Mouse (Mus musculus) hindbrain, embryonic 11.5 days (tissue): Measurements from ENCODE around the gene Zbtb46. TPM values are rescaled to one million over a fixed set of nuclear protein-coding genes. Genes with fewer than 3 reads are reported as not detected.

ENCODE experiments used
- ATAC-seq: fragments of 200-750 bp; cut with Nextera tagmentation; 2 replicates; pipeline ENCODE4 v1.8.0; 2017; ENCODE audit warnings: mild to moderate bottlenecking, moderate TSS enrichment, moderate library complexity; ENCODE audit not compliant: low FRiP score
- DNase-seq: peaks from one replicate; pipeline ENCODE4 v3.0.0-alpha.2; 2015; ENCODE audit warnings: low spot score
- H3K27ac ChIP-seq: fragments of 300-500 bp; sonication (generic); 2 replicates; pipeline ENCODE4 v1.5.1; 2014; ENCODE audit warnings: mild to moderate bottlenecking, low read depth, low read length
- H3K27me3 ChIP-seq: fragments of 300-500 bp; sonication (generic); 2 replicates; pipeline ENCODE4 v1.6.1; 2014; ENCODE audit warnings: mild to moderate bottlenecking, low read length, moderate library complexity, mixed read lengths; ENCODE audit not compliant: control insufficient read depth, insufficient read depth
- H3K36me3 ChIP-seq: fragments of 300-500 bp; sonication (generic); 2 replicates; pipeline ENCODE4 v1.6.1; 2014; ENCODE audit warnings: mild to moderate bottlenecking, low read length, moderate library complexity, mixed read lengths; ENCODE audit not compliant: control insufficient read depth, insufficient read depth
- H3K4me1 ChIP-seq: fragments of 300-500 bp; sonication (generic); replicated peaks from 2 replicates; pipeline ENCODE4 v1.6.1; 2014; ENCODE audit warnings: low read length, mixed read lengths; ENCODE audit not compliant: control insufficient read depth, insufficient read depth
- H3K4me2 ChIP-seq: fragments of 300-500 bp; sonication (generic); replicated peaks from 2 replicates; pipeline ENCODE4 v1.6.1; 2014; ENCODE audit warnings: mild to moderate bottlenecking, low read depth, low read length
- H3K4me3 ChIP-seq: fragments of 300-500 bp; sonication (generic); 2 replicates; pipeline ENCODE4 v1.5.1; 2014; ENCODE audit warnings: low read depth, low read length
- H3K9ac ChIP-seq: fragments of 300-500 bp; sonication (generic); 2 replicates; pipeline ENCODE4 v1.6.1; 2014; ENCODE audit warnings: low read depth, low read length
- H3K9me3 ChIP-seq: fragments of 300-500 bp; sonication (generic); 2 replicates; pipeline ENCODE4 v1.6.1; 2016; ENCODE audit warnings: low read length; ENCODE audit not compliant: control insufficient read depth
- WGBS: fragments of 180-500 bp; shearing (Covaris S2); extraction: QIAGEN DNeasy Blood & Tissue Kit; methylation state at CpG from one replicate; pipeline ENCODE4 v1.1.7; 2014; 5-methylcytosine and 5-hydroxymethylcytosine counted together
- polyA plus RNA-seq: library from polyadenylated mRNA; unstranded; fragments of >200 nt; fragmentation: Nextera tagmentation; extraction: Ambion mirVana; gene quantifications from 2 replicates; pipeline ENCODE4 v1.2.1, GENCODE M21; 2014

Zbtb46 gene
- polyA plus RNA-seq, 1 experiment from 2014 or later, result 15.6 TPM

DNA sequence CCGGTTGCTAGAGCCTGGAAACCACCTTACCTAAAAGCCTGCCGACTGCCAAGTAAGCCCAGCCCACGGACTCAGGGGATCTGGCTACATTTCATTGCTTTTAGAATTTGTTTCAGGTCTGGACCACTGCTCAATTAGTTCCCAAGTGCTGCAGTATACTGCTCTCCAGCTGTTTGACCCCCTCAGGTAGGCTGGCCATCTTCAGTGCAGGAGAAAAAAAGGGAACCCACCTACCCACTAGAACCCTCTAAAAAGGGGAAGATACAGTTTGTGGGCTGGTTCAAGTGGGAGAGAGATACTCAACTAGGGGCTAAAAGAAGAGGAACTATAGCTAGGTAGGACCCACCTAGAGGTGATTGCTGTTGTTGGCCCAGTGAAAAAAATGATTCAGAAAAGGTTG, 33.0 kb upstream of the Zbtb46 start:
- H3K4me3 ChIP-seq, result no peak overlapping the region
- WGBS, result 48% methylated on average over 3 of the region's 3 CpGs
- no peak overlapping the region for H3K4me2 ChIP-seq
- no peaks in the 10 kb centered on the region for H3K9me3 ChIP-seq
- H3K27me3 ChIP-seq, result no peaks in the 10 kb centered on the region
- DNase-seq (no peak), ATAC-seq (no peak)
- H3K9ac ChIP-seq, result no peak overlapping the region
- H3K27ac ChIP-seq, result no peak overlapping the region
- no peaks in the 10 kb centered on the region for H3K36me3 ChIP-seq
- H3K4me1 ChIP-seq, result peaks cover 4% of the 10 kb centered on the region; the same call in 1 of the 2 replicates

DNA sequence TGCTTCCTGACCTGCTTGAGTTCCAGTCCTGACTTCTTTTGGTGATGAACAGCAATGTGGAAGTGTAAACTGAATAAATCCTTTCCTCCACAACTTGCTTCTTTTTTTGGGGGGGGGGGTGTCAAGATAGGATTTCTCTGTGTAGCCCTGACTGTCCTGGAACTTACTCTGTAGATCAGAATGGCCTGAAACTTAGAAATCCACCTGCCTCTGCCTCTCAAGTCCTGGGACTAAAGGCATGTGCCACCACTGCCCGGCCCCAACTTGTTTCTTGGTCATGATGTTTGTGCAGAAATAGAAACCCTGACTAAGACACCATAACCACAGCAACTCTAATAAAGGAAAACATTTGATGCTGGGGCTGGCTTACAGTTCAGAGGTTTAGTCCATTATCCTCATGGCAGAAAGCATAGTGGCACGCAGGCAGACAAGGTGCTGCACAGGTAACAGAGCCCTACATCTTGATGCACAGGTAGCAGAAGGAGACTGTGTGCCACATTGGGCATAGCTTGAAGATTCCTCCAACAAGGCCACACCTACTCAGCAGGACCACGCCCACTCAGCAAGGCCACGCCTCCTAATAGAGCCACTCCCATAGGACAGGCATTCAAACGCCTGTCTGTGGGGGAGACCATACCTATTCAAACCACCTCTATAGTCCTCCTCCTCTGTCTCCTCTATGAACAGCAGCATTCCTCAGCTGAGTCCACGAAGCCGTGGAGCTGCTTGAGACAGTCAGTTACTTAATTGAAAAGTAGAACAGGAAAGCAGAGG, 32.4 kb upstream of the Zbtb46 start:
- no peaks in the 10 kb centered on the region for H3K9me3 ChIP-seq

DNA sequence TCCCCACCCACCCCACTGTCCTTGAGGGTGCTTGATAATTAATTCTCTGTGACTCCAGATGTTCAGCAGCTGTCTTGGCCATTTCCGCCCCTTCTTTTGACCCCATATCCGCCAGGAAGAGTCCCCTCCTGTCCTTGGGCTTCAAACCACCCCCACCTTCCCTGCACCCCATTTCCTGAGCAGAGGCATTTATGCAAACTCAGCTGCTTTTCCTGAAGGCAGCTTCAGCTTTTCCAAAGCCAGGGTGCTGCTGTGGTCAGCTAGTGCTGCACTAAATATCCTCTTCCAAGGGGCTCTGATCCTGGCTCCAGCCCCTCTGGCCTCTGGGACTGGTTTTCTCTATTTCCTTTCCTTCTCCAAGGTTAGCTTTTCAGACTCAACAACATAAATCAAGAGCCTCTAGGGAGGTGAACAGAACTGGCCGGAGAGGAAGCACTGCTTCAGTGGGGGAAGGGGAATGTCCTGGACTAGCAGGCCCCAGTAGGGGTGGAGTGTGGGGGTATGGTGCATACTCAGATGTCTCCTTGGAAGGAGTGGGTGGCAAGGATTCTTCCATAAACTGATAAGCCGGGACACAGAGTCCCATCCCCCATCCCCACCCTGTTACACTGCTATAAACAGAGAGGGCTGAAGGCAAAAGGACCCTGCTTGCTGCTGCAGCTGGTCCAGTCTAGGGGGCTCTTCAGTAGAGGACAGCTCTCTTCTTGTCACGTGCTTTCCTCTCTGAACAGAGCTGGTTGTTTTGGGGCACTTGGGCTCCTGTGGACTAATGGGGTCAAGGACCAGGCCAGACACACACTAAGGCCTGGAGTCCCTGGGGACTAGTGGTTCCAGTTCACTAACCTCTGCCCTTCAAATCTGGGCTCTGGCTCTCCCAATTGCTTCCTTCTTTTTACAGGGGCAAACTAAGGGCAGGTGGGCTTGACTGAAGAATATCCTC, 28.4 kb upstream of the Zbtb46 start:
- H3K9ac ChIP-seq, result no peak overlapping the region
- no peaks in the 10 kb centered on the region for H3K9me3 ChIP-seq
- H3K27me3 ChIP-seq, result no peaks in the 10 kb centered on the region
- H3K4me2 ChIP-seq, result no peak overlapping the region
- H3K4me3 ChIP-seq, result no peak overlapping the region
- DNase-seq (peak; percentile 31), ATAC-seq (0 out of 2 replicates have a peak, but pooled peaks have one; percentile 43)
- WGBS, result 31% methylated on average over 5 of the region's 5 CpGs
- H3K36me3 ChIP-seq, result no peaks in the 10 kb centered on the region
- peaks cover 4% of the 10 kb centered on the region; the same call in 1 of the 2 replicates for H3K4me1 ChIP-seq
- H3K27ac ChIP-seq, result peak overlapping the region; percentile 47

More for the DNA sequence above, 32.4 kb upstream of the Zbtb46 start:
- 25% methylated on average over 7 of the region's 7 CpGs for WGBS
- no peak overlapping the region for H3K4me2 ChIP-seq
- no peak overlapping the region for H3K9ac ChIP-seq
- no peaks in the 10 kb centered on the region for H3K36me3 ChIP-seq
- H3K4me3 ChIP-seq, result no peak overlapping the region
- no peak overlapping the region for H3K27ac ChIP-seq
- H3K27me3 ChIP-seq, result no peaks in the 10 kb centered on the region
- peaks cover 4% of the 10 kb centered on the region; the same call in 1 of the 2 replicates for H3K4me1 ChIP-seq
- ATAC-seq (no peak), DNase-seq (peak; percentile 15)

DNA sequence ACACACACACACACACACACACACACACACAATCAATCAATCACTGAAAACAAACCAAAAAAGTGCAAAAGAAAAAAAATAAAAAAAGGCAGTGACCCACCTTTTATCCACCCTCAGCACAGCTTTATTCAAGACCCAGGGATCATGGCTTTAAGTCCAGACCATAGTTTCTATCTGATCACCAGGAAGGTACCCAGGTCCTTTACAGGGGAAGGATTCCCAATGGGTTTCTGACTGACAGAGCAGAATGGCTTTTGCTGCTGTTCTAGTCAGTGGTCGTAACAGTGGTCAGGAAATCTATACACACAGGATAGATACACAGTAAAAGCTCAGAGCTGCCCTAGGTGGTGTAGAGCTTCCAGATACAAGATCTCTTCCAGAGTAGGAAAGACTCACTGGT, 26.5 kb upstream of the Zbtb46 start:
- H3K4me1 ChIP-seq, result peaks cover 4% of the 10 kb centered on the region; the same call in 1 of the 2 replicates
- no peaks in the 10 kb centered on the region for H3K36me3 ChIP-seq
- DNase-seq (no peak), ATAC-seq (no peak)
- no peaks in the 10 kb centered on the region for H3K27me3 ChIP-seq
- H3K4me3 ChIP-seq, result no peak overlapping the region
- no peak overlapping the region for H3K9ac ChIP-seq
- H3K9me3 ChIP-seq, result no peaks in the 10 kb centered on the region
- 33% methylated on average over 1 of the region's 1 CpGs for WGBS
- no peak overlapping the region for H3K4me2 ChIP-seq
- no peak overlapping the region for H3K27ac ChIP-seq

DNA sequence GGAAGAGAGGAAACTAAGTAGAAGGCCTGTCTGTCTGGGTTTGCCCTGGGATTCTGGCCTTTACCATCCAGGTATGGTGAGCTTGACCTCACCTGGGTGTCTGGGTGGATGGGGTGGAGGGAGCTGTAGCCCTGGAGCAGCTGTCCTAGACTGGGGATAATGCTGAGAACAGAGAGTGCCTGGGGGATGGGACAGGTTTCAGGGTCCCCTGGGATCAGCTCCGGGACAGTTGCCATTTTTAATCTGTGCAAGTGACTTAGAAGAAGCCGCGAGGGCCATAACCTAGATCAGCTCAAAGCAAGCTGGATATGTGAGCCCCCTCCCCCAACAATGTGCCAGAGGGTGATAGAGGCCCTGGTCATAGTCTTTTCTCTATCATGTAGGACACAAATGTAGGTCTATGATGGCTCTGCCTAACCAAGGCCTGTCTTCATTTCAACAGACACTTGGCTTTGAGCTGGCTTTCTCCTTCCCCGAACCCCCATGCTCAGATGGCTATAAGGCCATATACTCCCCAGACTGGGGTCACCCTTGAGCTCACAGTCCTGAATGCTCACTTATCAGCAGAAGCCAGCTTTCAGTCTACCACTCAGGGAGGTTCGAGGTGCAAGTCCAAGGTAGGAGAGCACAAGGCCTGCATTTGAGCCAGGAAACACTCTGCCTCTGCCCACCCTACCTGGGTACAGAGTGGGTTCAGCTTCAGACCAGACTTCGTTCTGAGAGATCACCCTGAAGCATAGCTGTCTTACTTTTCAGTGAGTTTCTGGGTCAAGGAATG, 25.4 kb upstream of the Zbtb46 start:
- H3K4me3 ChIP-seq, result no peak overlapping the region
- no peak overlapping the region for H3K27ac ChIP-seq
- ATAC-seq, result no peak
- peaks cover 4% of the 10 kb centered on the region; the same call in 1 of the 2 replicates for H3K4me1 ChIP-seq
- DNase-seq, result no peak
- WGBS, result 83% methylated on average over 6 of the region's 6 CpGs
- no peak overlapping the region for H3K4me2 ChIP-seq
- no peaks in the 10 kb centered on the region for H3K36me3 ChIP-seq
- H3K9ac ChIP-seq, result no peak overlapping the region
- H3K9me3 ChIP-seq, result no peaks in the 10 kb centered on the region
- no peaks in the 10 kb centered on the region for H3K27me3 ChIP-seq

DNA sequence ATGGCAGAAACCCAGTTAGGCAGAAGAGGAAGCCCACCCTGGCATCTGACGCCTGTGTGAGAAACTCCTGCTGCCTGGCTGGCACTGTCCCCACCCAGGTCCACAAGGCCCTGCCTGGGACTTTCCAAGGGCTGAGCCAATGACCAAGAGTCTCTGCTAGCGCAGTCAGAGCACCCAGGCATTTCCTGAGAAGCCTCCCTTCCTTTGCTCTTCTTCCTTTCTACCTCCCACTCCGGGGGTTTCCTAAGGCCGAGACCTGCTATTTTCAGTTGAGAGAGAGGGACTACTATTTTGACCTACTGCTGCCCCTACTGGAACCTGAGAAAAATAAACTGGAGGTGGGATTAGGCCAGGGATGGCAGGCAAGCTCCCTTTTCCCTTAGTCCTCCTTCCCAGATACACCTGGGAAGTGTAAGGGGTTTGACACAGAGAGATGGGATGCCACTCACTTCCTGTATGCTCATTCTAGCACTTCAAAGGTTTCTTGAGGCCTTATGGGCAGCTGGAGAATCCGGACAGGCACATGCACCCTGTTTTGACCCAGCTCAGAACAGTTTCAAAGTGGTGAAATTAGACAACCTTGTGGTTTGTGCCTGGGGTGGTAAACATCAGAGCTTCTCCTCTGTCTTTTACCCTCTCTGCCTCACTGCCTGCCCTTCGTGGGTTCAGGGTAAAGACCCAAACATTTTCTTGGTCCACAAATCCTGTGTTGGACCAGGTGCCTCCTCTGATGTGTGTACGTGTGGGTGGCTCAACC, 24.5 kb upstream of the Zbtb46 start:
- no peak overlapping the region for H3K27ac ChIP-seq
- H3K4me2 ChIP-seq, result no peak overlapping the region
- no peaks in the 10 kb centered on the region for H3K27me3 ChIP-seq
- H3K9me3 ChIP-seq, result no peaks in the 10 kb centered on the region
- H3K9ac ChIP-seq, result no peak overlapping the region
- ATAC-seq, result no peak
- WGBS, result 39% methylated on average over 7 of the region's 7 CpGs
- H3K36me3 ChIP-seq, result no peaks in the 10 kb centered on the region
- H3K4me3 ChIP-seq, result no peak overlapping the region
- DNase-seq, result peak; percentile 11
- peaks cover 4% of the 10 kb centered on the region; the same call in 1 of the 2 replicates for H3K4me1 ChIP-seq

DNA sequence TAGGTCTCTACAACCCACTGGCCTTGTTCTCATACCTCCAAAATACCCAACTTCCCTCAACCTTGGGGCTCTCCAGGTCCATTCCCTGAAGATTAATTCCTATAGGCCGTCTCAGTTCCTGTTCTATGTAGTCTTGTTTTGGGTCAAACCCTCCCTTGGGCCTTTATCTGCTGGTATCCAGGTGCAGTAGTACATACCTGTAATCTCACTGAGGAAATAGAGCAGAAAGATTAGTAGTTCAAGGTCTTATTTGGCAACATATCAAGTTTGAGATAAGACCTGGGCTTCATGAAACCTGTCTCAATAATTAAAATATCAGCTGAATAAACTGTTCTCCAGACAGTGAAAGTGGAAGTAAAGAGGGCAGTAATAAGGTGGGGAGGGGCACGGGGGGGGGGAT, 23.9 kb upstream of the Zbtb46 start:
- Histone ChIP-seq H3K27ac (no peak overlapping the region), H3K4me2 (no peak overlapping the region), H3K9me3 (no peaks in the 10 kb centered on the region), H3K27me3 (no peaks in the 10 kb centered on the region), H3K4me3 (no peak overlapping the region), H3K36me3 (no peaks in the 10 kb centered on the region), H3K9ac (no peak overlapping the region), H3K4me1 (peaks cover 2% of the 10 kb centered on the region; the same call in 1 of the 2 replicates)
- DNase-seq (no peak), ATAC-seq (no peak)
- 64% methylated on average over 2 of the region's 2 CpGs for WGBS
